Mouse (Mus musculus) kidney, adult 11 months (tissue): ENCODE results near the gene Stard3nl.
"Not testable (repeated sequence)": the region's sequence is repeated elsewhere in the genome, so short reads cannot be mapped to it uniquely, and the experiment has no call there.

ENCODE experiments used
- DNase-seq: peaks from one replicate; pipeline ENCODE4 v3.0.0; 2022

The Stard3nl gene

GRCm38 (mm10) chr13:19381112-19381828 lies 14.3 kb downstream of the Stard3nl start:
- DNase-seq, result no peak

- DNase-seq, result no peak
Observed at GRCm38 (mm10) chr13:19379313-19379712, 16.3 kb downstream of the Stard3nl start.

GRCm38 (mm10) chr13:19372133-19372729 lies 23.4 kb downstream of the Stard3nl start:
- DNase-seq, result no peak

GRCm38 (mm10) chr13:19368817-19369216 lies 26.8 kb downstream of the Stard3nl start:
- DNase-seq, result no peak

- DNase-seq, result no peak
Observed at GRCm38 (mm10) chr13:19367536-19367935, 28.1 kb downstream of the Stard3nl start.

GRCm38 (mm10) chr13:19366866-19367265 lies 28.7 kb downstream of the Stard3nl start:
- peak; percentile 52 for DNase-seq

GRCm38 (mm10) chr13:19365596-19365995 lies 30.0 kb downstream of the Stard3nl start:
- peak; percentile 48 for DNase-seq

GRCm38 (mm10) chr13:19364245-19364772 lies 31.3 kb downstream of the Stard3nl start:
- DNase-seq, result peak; percentile 74

- DNase-seq, result no peak
Observed at GRCm38 (mm10) chr13:19362358-19362757, 33.2 kb downstream of the Stard3nl start.

- DNase-seq, result no peak
Observed at GRCm38 (mm10) chr13:19358027-19358426, 37.6 kb downstream of the Stard3nl start.

GRCm38 (mm10) chr13:19357301-19357700 lies 38.3 kb downstream of the Stard3nl start:
- DNase-seq, result no peak

GRCm38 (mm10) chr13:19356720-19357119 lies 38.9 kb downstream of the Stard3nl start:
- DNase-seq, result no peak

GRCm38 (mm10) chr13:19356120-19356519 lies 39.5 kb downstream of the Stard3nl start:
- DNase-seq, result no peak

GRCm38 (mm10) chr13:19352795-19353194 lies 42.8 kb downstream of the Stard3nl start:
- no peak for DNase-seq

GRCm38 (mm10) chr13:19340356-19340755 lies 55.2 kb downstream of the Stard3nl start:
- DNase-seq, result not testable (repeated sequence)

GRCm38 (mm10) chr13:19336310-19336709 lies 59.3 kb downstream of the Stard3nl start:
- DNase-seq, result not testable (repeated sequence)
